Mouse (Mus musculus) neutrophil, adult 5-6 weeks (primary cell): ENCODE measurements at regions not wholly inside any gene's neighbourhood (a gene's known extent, or its start where the extent isn't known, plus 50 kb on each side); places are given as distances from the start of the nearest gene placed in this dataset.

Experiments
- ATAC-seq: fragments of 151-379, 151-347 bp; 2 replicates; pipeline ENCODE4 v1.8.0; 2017; ENCODE audit warnings: mild to moderate bottlenecking, moderate TSS enrichment; ENCODE audit not compliant: insufficient number of reproducible peaks, poor library complexity, low FRiP score, severe bottlenecking; ENCODE audit errors: extremely low read depth

DNA sequence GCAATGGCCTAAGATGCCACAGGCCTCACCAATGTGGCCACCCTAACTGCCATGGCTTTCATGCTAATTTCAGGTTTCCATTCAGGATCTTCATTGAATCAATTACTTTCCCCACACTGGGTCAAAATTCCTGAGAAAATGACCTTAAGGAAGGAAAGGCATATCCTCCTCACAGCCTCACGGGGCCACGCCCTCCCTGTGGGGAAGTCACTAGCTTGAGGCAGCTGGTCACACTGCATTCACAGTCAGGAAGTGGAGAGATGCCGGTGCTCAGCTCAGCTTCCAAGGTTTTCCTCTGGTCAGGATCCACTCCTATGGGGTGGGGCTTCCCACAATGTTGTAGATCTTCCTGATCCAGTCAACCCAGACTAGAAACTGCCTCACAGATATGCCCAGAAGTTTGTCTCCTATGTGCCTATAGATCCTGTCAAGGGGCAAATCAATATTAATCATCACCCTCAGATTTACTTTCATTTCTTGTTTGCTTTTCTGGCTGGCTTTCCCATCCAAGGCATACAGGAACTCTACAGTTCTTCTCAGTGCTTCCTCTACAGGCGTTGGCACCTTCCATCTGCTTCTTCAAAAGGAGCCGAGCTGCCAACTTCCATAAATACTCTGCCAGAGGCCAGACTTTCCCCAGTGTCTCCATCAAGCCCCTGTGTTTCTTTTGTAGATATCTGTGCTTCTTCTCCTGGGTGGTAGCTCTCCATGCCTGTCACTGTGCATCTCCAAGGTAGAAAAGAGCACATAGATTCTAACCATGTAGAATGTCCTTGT, 273.2 kb upstream of the Thsd7b start:
- ATAC-seq, result no peak

DNA sequence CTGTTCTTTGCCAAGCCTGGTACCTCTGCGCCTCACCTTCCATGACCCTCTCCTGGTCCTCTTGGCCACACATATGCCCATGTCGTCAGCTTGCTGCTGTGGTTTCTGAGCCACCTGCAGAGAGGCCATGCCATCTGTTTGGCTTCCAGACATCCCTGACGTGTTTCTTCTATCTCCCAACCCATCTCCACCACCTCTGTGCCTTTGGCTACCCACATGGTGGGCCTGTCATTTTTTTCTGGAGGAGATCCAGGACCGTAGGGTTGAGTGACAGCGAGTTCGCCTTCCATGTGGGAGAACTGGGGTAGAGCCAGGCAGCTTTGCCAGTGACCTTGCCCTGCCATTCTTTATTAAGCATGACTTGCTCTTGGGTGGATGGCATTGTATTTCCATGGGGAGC, 278.4 kb upstream of the Thsd7b start:
- no peak for ATAC-seq

DNA sequence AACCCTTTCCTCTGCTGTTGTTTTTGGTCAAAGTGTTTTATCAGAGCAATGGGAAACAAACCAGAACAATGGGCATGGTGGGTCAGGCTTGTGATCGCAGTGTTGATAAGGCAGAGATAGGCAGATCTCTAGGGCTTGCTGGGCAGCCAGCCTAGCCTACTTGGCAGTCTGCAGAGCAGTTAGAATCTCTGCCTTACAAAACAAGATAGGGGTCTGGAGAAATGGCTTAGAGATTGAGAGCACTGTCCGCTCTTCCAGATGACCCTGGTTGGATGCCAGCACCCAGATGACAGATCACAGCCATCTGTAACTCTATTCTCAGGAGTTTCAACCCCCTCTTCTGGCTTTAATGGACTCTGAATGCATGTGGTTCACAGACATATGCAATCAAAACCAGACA, 289.7 kb upstream of the Thsd7b start:
- ATAC-seq, result no peak

DNA sequence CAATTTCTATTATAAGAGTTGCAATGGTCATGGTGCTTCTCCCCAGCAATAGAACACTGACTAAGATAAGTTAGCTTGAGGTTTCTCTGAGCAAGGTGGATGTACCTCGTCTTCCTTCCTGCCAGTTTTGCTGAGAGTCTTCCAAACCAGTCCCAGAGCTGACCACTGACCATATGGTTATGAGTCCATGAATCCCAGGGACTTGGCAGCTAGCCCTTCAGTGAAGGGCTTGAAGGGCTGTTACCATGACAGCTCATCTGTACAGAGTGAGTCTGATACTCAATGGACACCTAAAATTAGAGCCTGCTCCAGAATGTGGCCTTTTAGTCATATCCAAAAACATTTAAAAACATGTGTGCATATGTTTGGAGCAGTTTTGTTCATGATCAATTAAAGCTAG, 297.5 kb upstream of the Thsd7b start:
- ATAC-seq, result no peak

DNA sequence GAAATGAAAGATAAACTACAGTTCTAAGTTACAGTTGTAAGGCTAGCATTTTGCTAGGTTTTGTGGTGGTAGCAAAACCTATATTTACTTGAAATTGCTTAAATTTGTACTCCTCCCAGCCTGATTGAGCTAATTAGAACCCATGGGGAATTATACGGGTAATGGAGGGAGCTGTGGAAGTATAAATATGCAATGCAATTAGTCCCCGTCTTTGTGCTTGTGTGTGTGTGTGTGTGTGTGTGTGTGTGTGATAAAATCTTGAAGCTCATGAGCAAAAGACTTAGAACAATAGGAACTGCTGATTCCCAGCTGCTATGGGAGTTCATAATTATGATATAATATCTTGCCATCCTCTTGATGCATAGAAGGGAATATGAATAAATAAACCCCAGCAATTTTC, 321.7 kb upstream of the Thsd7b start:
- ATAC-seq, result no peak

GRCm38 (mm10) chr1:128950512-128950911, 322.6 kb upstream of the Thsd7b start:
- ATAC-seq, result no peak

DNA sequence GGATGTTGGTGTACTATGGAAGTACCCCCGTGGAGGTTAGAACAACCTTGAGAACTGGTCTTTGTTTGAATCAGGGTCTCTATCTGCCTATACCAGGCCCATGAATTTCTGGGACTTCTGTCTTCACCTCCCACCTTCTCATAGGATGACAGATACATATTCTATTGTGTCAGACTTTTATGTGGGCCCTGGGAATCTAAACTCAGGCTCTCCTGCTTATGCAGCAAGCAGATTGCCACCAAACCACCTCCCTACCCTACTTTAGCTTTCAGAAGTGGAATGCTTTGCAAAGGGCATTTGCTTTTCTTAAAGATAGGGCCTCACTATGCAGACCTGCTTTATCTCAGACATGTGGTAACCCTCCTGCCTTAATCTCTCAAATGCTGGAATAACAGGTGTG, 322.7 kb upstream of the Cxcr4 start:
- no peak for ATAC-seq

GRCm38 (mm10) chr1:128912532-128912931, 320.4 kb upstream of the Cxcr4 start:
- ATAC-seq, result no peak

GRCm38 (mm10) chr1:128907566-128907965, 315.5 kb upstream of the Cxcr4 start:
- ATAC-seq, result no peak

DNA sequence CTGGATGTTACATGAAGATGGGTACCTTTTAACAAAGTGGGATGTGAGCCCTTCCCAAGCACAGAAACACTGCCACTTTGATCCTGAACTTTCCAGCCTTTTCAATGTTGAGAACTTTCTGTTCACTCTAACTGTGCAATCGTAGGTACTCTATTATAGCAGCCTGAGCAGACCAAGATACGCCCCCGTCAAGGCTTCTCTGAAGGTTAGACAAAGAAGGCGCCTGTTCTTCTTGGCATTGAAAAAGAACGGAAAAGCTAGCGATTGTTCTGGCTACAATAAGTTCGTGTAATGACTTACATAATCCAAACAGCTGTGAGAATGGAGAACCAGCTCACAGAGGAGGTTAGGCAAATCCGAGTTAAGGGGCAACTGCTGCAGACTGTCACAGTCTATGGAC, 305.9 kb upstream of the Cxcr4 start:
- no peak for ATAC-seq

GRCm38 (mm10) chr1:128894546-128894945, 302.5 kb upstream of the Cxcr4 start:
- ATAC-seq, result no peak

DNA sequence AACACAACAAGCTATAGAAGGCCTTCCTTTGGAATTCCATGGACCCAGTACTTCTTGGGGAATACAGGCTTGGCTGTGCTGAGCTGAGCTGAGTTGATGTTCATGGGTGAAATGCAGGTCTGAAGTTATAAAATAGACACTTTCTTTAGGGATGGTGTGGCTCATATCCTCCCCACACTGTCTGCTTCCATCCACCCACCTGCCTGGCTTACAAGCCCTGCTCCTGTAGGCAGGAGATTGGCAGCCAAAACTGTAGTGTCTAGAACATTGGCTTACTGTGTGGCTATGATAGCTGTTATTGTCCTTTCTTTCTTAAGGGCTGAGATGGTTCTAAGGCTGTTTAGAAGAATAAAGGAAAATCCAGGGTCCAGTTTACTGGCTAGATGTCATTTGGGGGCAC, 286.2 kb upstream of the Cxcr4 start:
- ATAC-seq, result no peak

DNA sequence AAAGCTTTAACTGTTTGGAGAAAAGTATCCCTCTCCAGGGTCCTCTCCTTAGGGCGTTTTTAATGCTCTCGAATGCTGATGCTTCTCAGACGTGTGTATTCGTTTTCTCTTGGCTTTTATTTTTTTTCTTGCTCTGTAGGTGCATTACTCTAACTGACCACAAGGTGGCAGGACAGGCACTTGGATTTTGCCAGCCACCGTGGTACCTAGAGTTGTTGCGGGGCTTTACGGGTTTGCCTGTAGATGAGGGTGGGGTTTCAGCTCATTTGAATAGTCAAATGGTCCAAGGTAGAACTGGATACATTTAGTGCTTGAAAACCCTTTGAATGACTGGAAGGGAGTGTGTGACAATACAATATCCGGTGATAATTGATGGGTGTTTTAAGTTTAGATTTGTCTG, 283.2 kb upstream of the Cxcr4 start:
- ATAC-seq, result 0 out of 2 replicates have a peak, but pooled peaks have one; percentile 39

GRCm38 (mm10) chr1:128874190-128874589, 282.1 kb upstream of the Cxcr4 start:
- no peak for ATAC-seq

DNA sequence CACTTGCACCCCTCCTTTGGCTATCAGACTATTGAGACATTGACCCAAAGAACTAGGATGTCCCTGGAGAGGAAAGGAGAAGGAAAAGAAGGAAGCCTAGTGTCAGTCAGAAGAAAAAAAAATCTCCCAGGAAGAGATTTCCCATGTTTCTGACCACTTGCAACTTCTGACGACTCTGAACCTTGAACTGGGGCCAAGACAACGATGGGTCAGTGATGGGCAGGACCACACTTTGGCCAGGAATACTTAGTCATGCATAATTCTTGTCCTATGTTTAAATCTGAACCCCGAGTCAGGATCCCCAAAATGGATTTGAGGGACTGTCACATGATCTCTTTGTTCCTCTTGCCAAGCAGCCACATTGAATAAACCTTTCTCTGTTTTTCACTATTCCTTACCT, 276.7 kb upstream of the Cxcr4 start:
- ATAC-seq, result no peak

- ATAC-seq, result no peak
These were observed 268.4 kb upstream of the Cxcr4 start for GRCm38 (mm10) chr1:128860537-128860936.

GRCm38 (mm10) chr1:128860094-128860493, 268.0 kb upstream of the Cxcr4 start:
- ATAC-seq, result no peak

GRCm38 (mm10) chr1:128858661-128859060, 266.6 kb upstream of the Cxcr4 start:
- no peak for ATAC-seq

- ATAC-seq, result no peak
These were observed 264.8 kb upstream of the Cxcr4 start for GRCm38 (mm10) chr1:128856933-128857332.

- no peak for ATAC-seq
These were observed 262.6 kb upstream of the Cxcr4 start for GRCm38 (mm10) chr1:128854649-128855048.

DNA sequence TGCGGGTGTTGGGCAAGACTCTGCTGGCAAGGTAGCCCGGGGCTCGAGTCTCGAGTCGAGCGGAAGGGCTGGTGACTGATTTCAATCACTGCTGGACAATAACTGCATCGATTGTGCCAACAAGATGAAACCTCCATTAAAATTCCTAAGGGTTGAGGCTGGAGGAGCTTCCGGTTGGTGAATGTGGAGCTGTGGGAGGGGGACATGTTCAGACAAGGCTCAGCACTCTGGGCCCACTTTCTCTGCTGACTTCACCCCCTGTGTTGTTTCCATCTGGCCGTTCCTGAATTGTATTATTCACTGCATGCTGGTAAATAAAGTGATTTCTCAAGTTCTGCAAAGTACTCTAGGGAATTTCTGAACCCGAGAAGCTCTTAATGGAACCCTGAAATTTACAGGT, 261.2 kb upstream of the Cxcr4 start:
- ATAC-seq, result no peak
